In genomic region chr19:36834532-36835431, GRCm38 (mm10) we compare ENCODE assay signal across 8 mouse cellular contexts. TPM values are rescaled to one million over a fixed set of nuclear protein-coding genes. Genes with fewer than 3 reads are reported as not detected.
DNase-seq lines count a peak whose midpoint lies in the region; ATAC-seq and TF ChIP-seq lines count a peak whose summit lies in the region.

No protein-coding gene starts in this region.

- DNase-seq in 416B (ENCODE audit: low read depth) (peak; percentile 59), G1E (ENCODE audit: low spot score) (peak; percentile 33)
- DNase-seq in embryo, embryonic 9.5 days (ENCODE audit: extremely low spot score) = peak; percentile 68
- peak; percentile 68 for DNase-seq in kidney, postnatal 0 days (ENCODE audit: low spot score)
- peak; percentile 17 to 54 for DNase-seq in spleen, adult 2 months (ENCODE audit: low read depth in 1 of 2, low spot score in 2 of 2)
- DNase-seq in right cerebral cortex, postnatal 25 days = no peak

- TF ChIP-seq POLR2A in spleen, adult 2 months (IDR thresholded peaks at IDR 0.05; ENCODE audit: low read depth, low read length) = no peak

- no peaks in the 10 kb centered on the region for H3K9me3 ChIP-seq in G1E (replicated peaks)
- H3K9me3 ChIP-seq in heart, embryonic 14.5 days (ENCODE audit: control insufficient read depth, low read length) = no peaks in the 10 kb centered on the region
- no peaks in the 10 kb centered on the region for H3K9me3 ChIP-seq in kidney, postnatal 0 days (replicated peaks; ENCODE audit: low read length)

- WGBS in heart, embryonic 14.5 days = under 1% methylated on average over 54 of the region's 62 CpGs
- WGBS in kidney, postnatal 0 days = under 1% methylated on average over 59 of the region's 62 CpGs
- WGBS in spleen, adult 2 months = under 1% methylated on average over 60 of the region's 62 CpGs

- H3K36me3 ChIP-seq in G1E (replicated peaks) = peaks cover 20% of the 10 kb centered on the region
- peaks cover 11% of the 10 kb centered on the region for H3K36me3 ChIP-seq in heart, embryonic 14.5 days (ENCODE audit: control insufficient read depth, insufficient read depth, low read length)
- 0 out of 2 replicates have a peak, but pooled peaks cover 4% of the 10 kb centered on the region for H3K36me3 ChIP-seq in kidney, postnatal 0 days (ENCODE audit: insufficient read depth, low read length)
- H3K36me3 ChIP-seq in spleen, adult 2 months (ENCODE audit: control insufficient read depth, insufficient read depth, low read length) = no peaks in the 10 kb centered on the region

- H3K4me1 ChIP-seq in G1E (ENCODE audit: insufficient read depth, low read depth, low read length) = peaks cover 28% of the 10 kb centered on the region
- peaks cover 7 to 17% of the 10 kb centered on the region in 2 experiments for H3K4me1 ChIP-seq in heart, embryonic 14.5 days (ENCODE audit: control insufficient read depth in 2 of 2, insufficient read depth in 2 of 2, low read length in 2 of 2)
- H3K4me1 ChIP-seq in kidney, postnatal 0 days (replicated peaks; ENCODE audit: insufficient read depth, low read length) = no peaks in the 10 kb centered on the region; the same call in none of the 2 replicates
- peaks cover 11% of the 10 kb centered on the region for H3K4me1 ChIP-seq in spleen, adult 2 months (ENCODE audit: control insufficient read depth, insufficient read depth, insufficient read length)

- peaks cover 3% of the 10 kb centered on the region; the same call in 1 of the 2 replicates for H3K27me3 ChIP-seq in G1E (ENCODE audit: insufficient read depth, low read length)
- H3K27me3 ChIP-seq in heart, embryonic 14.5 days (ENCODE audit: control insufficient read depth, insufficient read depth, low read length) = no peaks in the 10 kb centered on the region
- H3K27me3 ChIP-seq in kidney, postnatal 0 days (ENCODE audit: insufficient read depth, low read length) = no peaks in the 10 kb centered on the region
- no peaks in the 10 kb centered on the region for H3K27me3 ChIP-seq in spleen, adult 2 months (ENCODE audit: control insufficient read depth, insufficient read depth, low read length)

- H3K4me3 ChIP-seq in G1E (ENCODE audit: low read depth, low read length) = peak overlapping the region; percentile 99
- peak overlapping the region; percentile 70 to 99 for H3K4me3 ChIP-seq in heart, embryonic 14.5 days (ENCODE audit: control insufficient read depth in 1 of 2, insufficient read depth in 1 of 2, low read depth in 1 of 2, low read length in 2 of 2)
- peak overlapping the region; percentile 98 for H3K4me3 ChIP-seq in kidney, postnatal 0 days (replicated peaks; ENCODE audit: low read depth, low read length)
- H3K4me3 ChIP-seq in spleen, adult 2 months (ENCODE audit: extremely low read depth, insufficient read depth, insufficient read length) = peak overlapping the region; percentile 81

- peak overlapping the region; percentile 93 to 99 for H3K27ac ChIP-seq in heart, embryonic 14.5 days (replicated peaks in 1 of 2; ENCODE audit: control insufficient read depth in 1 of 2, insufficient read depth in 1 of 2, low read depth in 2 of 2, low read length in 2 of 2)
- peak overlapping the region; percentile 99 for H3K27ac ChIP-seq in kidney, postnatal 0 days
- H3K27ac ChIP-seq in spleen, adult 2 months (ENCODE audit: insufficient read depth, low read length) = peak overlapping the region; percentile 92

- H3K4me2 ChIP-seq in heart, embryonic 14.5 days (ENCODE audit: low read length) = peak overlapping the region; percentile 91
- peak overlapping the region; percentile 72 for H3K4me2 ChIP-seq in kidney, postnatal 0 days (ENCODE audit: low read length)

- peak overlapping the region; percentile 99 for H3K9ac ChIP-seq in heart, embryonic 14.5 days (ENCODE audit: low read length)
- H3K9ac ChIP-seq in kidney, postnatal 0 days (ENCODE audit: low read depth, low read length) = peak overlapping the region; percentile 98

- no peak for TF ChIP-seq CTCF in G1E (IDR thresholded peaks at IDR 0.05; ENCODE audit: low read depth, low read length)
- no peak for TF ChIP-seq CTCF in kidney, postnatal 0 days (IDR thresholded peaks at IDR 0.05; ENCODE audit: low read depth)
- no peak for TF ChIP-seq CTCF in spleen, adult 2 months (IDR thresholded peaks at IDR 0.05; ENCODE audit: extremely low read depth, insufficient read depth, insufficient read length, insufficient replicate concordance)

- no peak; the same call in 1 of the 2 replicates for ATAC-seq in G1E (ENCODE audit: extremely low read depth, insufficient number of reproducible peaks, low FRiP score, poor library complexity, severe bottlenecking)
- peak; percentile 51 for ATAC-seq in heart, embryonic 14.5 days (ENCODE audit: insufficient number of reproducible peaks, insufficient read depth, low FRiP score, low read depth)
- ATAC-seq in kidney, postnatal 0 days (replicated peaks; ENCODE audit: low FRiP score, low read depth) = peak; percentile 57
- peak; percentile 59 for ATAC-seq in megakaryocyte, adult 5-6 weeks (ENCODE audit: poor library complexity, severe bottlenecking)

RNA-seq across cellular contexts. Expression of gene Tnks2, which starts 0.8 kb away (rescaled TPM):
- 136 and 154 TPM in 2 replicates for total RNA-seq in G1E (2014; fragmentation: Nextera tagmentation)
- total RNA-seq in G1E (2017) = 131 and 143 TPM in 2 replicates
- 25.3 and 26.0 TPM in 2 replicates for polyA plus RNA-seq in G1E (2012)
- polyA plus RNA-seq in heart, embryonic 14.5 days (2014; fragmentation: Nextera tagmentation; extraction: Ambion mirVana) = 67.1 and 71.7 TPM in 2 replicates
- 34.9 and 38.1 TPM in 2 replicates for polyA plus RNA-seq in kidney, postnatal 0 days (2015; fragmentation: Nextera tagmentation; extraction: Ambion mirVana)
- total RNA-seq in megakaryocyte, adult 5-6 weeks (2015) = 57.7 and 60.9 TPM in 2 replicates
- 78.5 and 88.0 TPM in 2 replicates for total RNA-seq in megakaryocyte, adult 5-6 weeks (2017)
- polyA plus RNA-seq in spleen, adult 2 months (2012; rRNA removed) = 14.2 and 16.7 TPM in 2 replicates
